Mouse (Mus musculus): Measurements from ENCODE around the gene Sumf1. TPM values are rescaled to one million over a fixed set of nuclear protein-coding genes. Genes with fewer than 3 reads are reported as not detected.

Sumf1 gene
- polyA plus RNA-seq, 1 experiment = 45.9 TPM

DNA sequence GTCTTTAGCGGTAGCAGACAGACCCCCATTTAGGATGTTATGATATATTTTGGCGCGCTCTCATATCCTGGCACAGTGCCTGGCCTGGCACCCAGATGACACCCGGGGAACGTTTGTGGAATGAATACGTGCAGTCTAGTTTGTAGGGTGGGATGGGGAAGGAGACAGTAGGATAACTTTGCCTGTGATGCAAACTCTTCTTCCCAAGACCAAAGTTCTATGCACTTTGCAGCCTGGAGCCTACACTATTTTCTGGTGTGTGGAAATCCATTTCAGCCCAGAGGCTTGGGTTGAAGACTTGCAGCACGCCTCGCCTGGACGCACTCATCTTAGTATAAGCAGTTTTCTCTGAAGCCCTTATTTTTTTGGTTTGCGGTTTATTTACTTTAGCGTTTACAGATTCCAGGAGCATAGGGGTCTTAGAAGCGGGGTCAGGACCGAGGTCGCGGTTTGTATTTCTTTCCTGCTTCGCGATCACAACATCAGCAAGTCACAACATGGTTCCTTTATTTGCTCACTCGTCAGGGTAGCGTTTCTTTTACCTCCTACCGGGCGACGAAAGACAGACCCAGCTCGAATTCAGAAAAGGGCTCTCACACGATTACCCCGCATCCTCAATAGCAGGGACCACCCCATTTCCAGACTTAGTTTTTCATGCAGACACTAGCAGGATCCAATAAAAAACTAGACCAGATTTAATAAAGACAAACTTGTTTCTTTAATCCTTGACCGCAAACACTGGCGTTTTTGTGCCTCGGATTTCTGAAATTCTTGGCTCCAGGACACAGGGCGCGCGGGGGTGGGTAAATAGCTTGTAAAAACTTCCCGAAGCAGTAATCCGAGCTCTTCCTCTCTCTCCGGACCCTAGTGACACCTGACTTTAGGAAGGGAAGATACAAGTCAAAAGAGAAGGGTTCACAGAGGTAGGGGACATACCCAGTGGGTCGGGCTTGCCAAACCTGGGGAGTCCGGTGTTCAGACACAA is 26.8 kb upstream of the Sumf1 start:
- no peak; the same call in 1 of the 2 replicates for TF ChIP-seq POLR2A (IDR thresholded peaks at IDR 0.05; ENCODE audit: low read depth, low read length)
- TF ChIP-seq CTCF (IDR thresholded peaks at IDR 0.05; ENCODE audit: borderline replicate concordance, insufficient read depth, low read length) = no peak
- H3K27ac ChIP-seq (ENCODE audit: insufficient read depth, low read length) = peak overlapping the region; percentile 84
- H3K4me1 ChIP-seq (ENCODE audit: control insufficient read depth, insufficient read depth, low read length) = no peaks in the 10 kb centered on the region
- peak overlapping the region; percentile 72 for H3K4me3 ChIP-seq (ENCODE audit: insufficient read depth, low read length)

DNA sequence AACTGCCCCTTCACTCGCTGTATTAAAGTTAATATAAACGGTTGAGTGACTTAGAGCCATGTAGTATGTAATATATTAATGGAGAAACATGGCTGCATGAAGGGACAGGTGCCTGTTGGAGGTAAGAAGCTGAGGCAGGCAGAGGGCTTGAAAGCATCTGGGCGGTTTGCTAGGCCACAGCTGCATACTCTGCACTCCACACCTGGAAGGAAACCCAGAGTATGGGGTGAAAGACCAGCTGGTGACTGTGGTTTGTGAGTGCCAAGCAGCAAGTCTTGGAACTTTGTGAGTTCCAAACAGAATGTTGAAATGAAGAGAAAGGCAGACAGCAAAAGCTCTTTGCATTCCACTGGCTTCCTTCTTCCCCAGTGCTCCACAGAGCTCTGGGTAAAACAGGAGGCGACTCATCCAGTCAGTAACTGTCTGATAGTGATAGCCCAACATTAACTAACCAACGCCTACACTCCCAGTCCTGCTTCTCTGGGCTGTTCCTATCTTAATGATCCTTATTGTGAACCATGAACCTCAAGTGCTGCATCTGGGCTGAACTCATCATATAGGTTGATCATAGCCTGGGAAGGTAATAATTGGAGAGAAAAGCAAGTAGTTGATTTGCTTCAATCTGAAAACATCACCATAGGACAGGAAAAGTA is 21.7 kb upstream of the Sumf1 start:
- no peak overlapping the region for H3K4me3 ChIP-seq (ENCODE audit: insufficient read depth, low read length)
- H3K27ac ChIP-seq (ENCODE audit: insufficient read depth, low read length) = no peak overlapping the region
- H3K4me1 ChIP-seq (ENCODE audit: control insufficient read depth, insufficient read depth, low read length) = no peaks in the 10 kb centered on the region
- TF ChIP-seq POLR2A (IDR thresholded peaks at IDR 0.05; ENCODE audit: low read depth, low read length) = no peak
- TF ChIP-seq CTCF (IDR thresholded peaks at IDR 0.05; ENCODE audit: borderline replicate concordance, insufficient read depth, low read length) = no peak

DNA sequence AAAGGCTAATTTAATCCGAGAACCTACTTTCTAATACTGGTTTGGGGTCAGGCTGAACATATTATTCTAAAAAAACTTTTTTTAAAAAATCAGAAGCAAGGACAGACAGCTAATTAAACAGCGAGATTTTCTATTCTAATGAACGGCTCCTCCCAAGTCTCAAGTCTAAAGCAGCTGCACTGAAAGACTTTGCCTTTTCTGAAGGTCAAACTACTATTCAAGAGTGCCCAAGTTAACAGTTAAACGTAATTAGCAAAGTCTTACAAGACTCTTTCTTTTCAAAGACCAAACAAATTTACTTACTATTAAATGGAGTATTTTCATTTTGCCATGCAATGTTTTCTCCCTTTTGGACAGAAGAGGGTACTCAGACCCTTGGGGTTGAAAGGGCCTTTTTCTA is 20.8 kb upstream of the Sumf1 start:
- Histone ChIP-seq H3K4me1 (ENCODE audit: control insufficient read depth, insufficient read depth, low read length) (no peaks in the 10 kb centered on the region), H3K27ac (ENCODE audit: insufficient read depth, low read length) (no peak overlapping the region), H3K4me3 (ENCODE audit: insufficient read depth, low read length) (no peak overlapping the region)
- TF ChIP-seq POLR2A (IDR thresholded peaks at IDR 0.05; ENCODE audit: low read depth, low read length) (no peak), CTCF (IDR thresholded peaks at IDR 0.05; ENCODE audit: borderline replicate concordance, insufficient read depth, low read length) (no peak)

DNA sequence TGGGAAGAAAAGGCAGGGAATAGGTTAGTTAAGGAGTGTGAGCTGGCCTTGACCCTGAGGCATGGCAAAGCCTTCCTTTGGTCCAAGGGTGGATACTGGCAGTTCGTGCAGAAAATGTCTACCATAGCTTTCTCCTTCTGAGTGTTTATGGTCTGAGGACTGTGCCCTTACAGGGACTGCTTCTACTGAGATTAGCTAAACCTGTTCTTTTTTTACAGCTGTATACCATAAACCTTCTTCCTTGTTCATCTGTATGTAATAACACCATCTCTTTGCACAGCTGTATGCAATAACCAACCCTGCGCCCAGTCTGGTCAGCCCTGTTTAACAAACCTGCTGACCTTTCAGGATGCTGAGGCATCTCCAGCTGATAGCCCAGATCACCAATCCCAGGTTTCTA is 18.9 kb upstream of the Sumf1 start:
- Histone ChIP-seq H3K4me1 (ENCODE audit: control insufficient read depth, insufficient read depth, low read length) (no peaks in the 10 kb centered on the region), H3K27ac (ENCODE audit: insufficient read depth, low read length) (no peak overlapping the region), H3K4me3 (ENCODE audit: insufficient read depth, low read length) (no peak overlapping the region)
- TF ChIP-seq POLR2A (IDR thresholded peaks at IDR 0.05; ENCODE audit: low read depth, low read length) (no peak), CTCF (IDR thresholded peaks at IDR 0.05; ENCODE audit: borderline replicate concordance, insufficient read depth, low read length) (no peak)

DNA sequence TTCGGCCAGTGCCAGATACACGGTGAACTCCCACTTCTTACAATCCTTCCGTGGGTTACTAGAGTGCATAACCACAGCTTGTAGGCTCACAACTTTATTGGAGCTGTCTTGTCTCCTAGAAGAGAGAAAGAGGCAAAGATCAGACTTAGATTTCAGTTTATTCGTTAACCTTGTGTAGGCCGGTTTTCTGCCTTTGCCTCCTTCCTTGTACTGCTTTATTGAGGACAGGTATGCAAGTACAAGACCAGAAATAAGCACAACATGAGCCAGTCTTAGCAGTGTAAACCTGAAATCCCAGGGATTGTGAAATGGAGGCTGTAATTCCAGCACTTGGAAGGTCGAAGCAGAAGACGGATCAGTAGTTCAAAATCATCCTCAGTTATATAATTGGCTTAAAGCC is 12.9 kb upstream of the Sumf1 start:
- TF ChIP-seq POLR2A (IDR thresholded peaks at IDR 0.05; ENCODE audit: low read depth, low read length) (no peak), CTCF (IDR thresholded peaks at IDR 0.05; ENCODE audit: borderline replicate concordance, insufficient read depth, low read length) (no peak)
- Histone ChIP-seq H3K27ac (ENCODE audit: insufficient read depth, low read length) (no peak overlapping the region), H3K4me1 (ENCODE audit: control insufficient read depth, insufficient read depth, low read length) (no peaks in the 10 kb centered on the region), H3K4me3 (ENCODE audit: insufficient read depth, low read length) (no peak overlapping the region)

DNA sequence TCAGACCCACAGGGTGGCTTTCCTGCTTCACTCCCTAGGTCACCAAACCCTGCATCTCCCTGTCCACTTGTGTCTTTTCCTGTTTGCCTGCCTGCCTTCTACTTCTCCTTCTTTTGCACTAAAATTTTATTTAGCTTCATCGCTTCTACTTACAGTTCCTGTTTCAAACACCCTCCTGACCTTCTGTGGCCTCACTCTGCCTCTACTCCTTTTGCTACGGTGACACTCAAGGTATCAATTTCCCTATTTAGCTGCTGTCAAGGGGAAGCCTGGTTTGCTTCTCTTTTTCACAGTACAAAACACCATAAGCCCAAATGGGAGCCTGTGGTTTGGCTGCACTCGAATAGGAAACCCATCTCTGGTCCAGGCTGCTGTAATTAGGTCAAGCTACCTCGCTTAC is 11.7 kb upstream of the Sumf1 start:
- Histone ChIP-seq H3K4me1 (ENCODE audit: control insufficient read depth, insufficient read depth, low read length) (no peaks in the 10 kb centered on the region), H3K27ac (ENCODE audit: insufficient read depth, low read length) (no peak overlapping the region), H3K4me3 (ENCODE audit: insufficient read depth, low read length) (no peak overlapping the region)
- TF ChIP-seq CTCF (IDR thresholded peaks at IDR 0.05; ENCODE audit: borderline replicate concordance, insufficient read depth, low read length) (no peak), POLR2A (IDR thresholded peaks at IDR 0.05; ENCODE audit: low read depth, low read length) (no peak)

DNA sequence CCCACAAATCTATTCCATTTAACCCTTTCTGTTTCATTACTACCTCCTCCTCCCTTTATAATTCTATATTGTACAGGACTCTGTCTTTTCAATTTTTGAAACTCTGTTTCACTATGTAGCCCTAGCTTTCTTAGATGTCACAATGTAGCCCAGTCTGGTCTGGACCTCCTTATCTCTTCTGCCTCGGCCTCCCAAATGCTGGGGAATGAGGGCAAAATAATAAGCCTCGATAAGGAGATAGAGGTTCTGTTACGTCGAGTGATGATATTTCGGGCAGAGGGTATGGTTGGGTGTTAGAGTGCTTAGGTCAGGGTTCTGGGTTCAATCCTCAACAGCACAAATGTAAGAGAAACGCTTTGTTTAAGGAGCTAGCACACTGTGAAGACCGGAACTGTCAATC is 11.3 kb upstream of the Sumf1 start:
- no peaks in the 10 kb centered on the region for H3K4me1 ChIP-seq (ENCODE audit: control insufficient read depth, insufficient read depth, low read length)
- H3K4me3 ChIP-seq (ENCODE audit: insufficient read depth, low read length) = no peak overlapping the region
- TF ChIP-seq POLR2A (IDR thresholded peaks at IDR 0.05; ENCODE audit: low read depth, low read length) = no peak
- TF ChIP-seq CTCF (IDR thresholded peaks at IDR 0.05; ENCODE audit: borderline replicate concordance, insufficient read depth, low read length) = no peak
- H3K27ac ChIP-seq (ENCODE audit: insufficient read depth, low read length) = no peak overlapping the region

DNA sequence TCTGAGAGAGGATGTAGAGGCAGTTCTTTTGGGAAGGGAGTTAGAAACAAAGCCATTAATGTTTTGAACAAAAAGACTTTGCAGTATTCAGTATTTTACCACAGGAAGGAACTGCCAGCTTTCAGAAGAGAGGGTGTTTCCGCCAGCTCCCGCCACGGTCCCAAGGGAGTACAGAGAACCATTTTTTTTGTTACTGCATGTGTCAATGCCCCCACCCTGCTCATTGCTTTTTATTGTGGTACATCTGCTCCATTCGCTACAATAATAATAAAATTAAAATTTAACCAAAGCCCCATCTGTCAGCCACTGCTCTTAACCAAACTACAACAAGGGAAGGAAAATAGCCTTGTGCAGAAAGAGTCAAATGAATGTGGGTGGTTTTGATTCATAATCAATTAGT is 7.2 kb upstream of the Sumf1 start:
- H3K4me3 ChIP-seq (ENCODE audit: insufficient read depth, low read length) = no peak overlapping the region
- H3K4me1 ChIP-seq (ENCODE audit: control insufficient read depth, insufficient read depth, low read length) = no peaks in the 10 kb centered on the region
- H3K27ac ChIP-seq (ENCODE audit: insufficient read depth, low read length) = no peak overlapping the region
- TF ChIP-seq POLR2A (IDR thresholded peaks at IDR 0.05; ENCODE audit: low read depth, low read length) (no peak), CTCF (IDR thresholded peaks at IDR 0.05; ENCODE audit: borderline replicate concordance, insufficient read depth, low read length) (no peak)

DNA sequence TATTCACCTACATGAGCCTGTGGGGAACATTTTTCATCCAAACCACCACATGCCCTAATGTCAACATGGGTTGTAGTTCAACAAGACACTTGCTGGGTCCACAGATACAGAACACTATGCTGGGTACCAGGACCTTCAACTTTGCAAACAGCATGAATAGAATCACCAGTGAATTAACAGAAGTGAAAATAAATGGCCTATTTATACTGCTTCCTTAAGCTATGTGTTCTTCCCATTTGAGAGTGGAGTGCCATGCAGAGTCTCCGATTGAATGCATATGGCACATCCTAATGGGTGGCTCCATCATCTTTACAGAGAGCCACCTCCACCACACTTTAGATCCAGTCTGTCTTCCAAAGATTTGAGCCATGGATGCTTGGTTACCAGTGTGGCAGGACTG is 5.3 kb upstream of the Sumf1 start:
- TF ChIP-seq POLR2A (IDR thresholded peaks at IDR 0.05; ENCODE audit: low read depth, low read length) (no peak), CTCF (IDR thresholded peaks at IDR 0.05; ENCODE audit: borderline replicate concordance, insufficient read depth, low read length) (no peak)
- Histone ChIP-seq H3K4me3 (ENCODE audit: insufficient read depth, low read length) (no peak overlapping the region), H3K27ac (ENCODE audit: insufficient read depth, low read length) (no peak overlapping the region), H3K4me1 (ENCODE audit: control insufficient read depth, insufficient read depth, low read length) (no peaks in the 10 kb centered on the region)

DNA sequence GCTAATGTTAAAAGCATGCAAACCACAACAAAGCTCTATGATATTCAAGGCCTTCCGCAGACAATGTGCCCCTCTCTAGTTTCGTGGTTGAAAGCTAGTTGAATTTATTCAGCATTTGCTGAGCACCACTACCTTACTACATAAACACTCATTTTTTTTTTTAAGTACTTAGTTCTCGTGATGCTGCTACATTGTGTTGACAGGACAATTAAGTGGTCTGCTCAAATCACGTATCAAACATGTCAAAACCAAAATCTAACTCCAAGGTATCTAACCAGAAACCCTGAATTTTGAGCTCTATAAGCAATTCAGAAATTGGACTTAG is 265 bp upstream of the Sumf1 start:
- TF ChIP-seq CTCF (IDR thresholded peaks at IDR 0.05; ENCODE audit: borderline replicate concordance, insufficient read depth, low read length) (no peak), POLR2A (IDR thresholded peaks at IDR 0.05; ENCODE audit: low read depth, low read length) (no peak)
- Histone ChIP-seq H3K4me1 (ENCODE audit: control insufficient read depth, insufficient read depth, low read length) (no peaks in the 10 kb centered on the region; the same call in 1 of the 2 replicates), H3K27ac (ENCODE audit: insufficient read depth, low read length) (no peak overlapping the region), H3K4me3 (ENCODE audit: insufficient read depth, low read length) (peak overlapping the region; percentile 84)

Data from embryonic fibroblast, embryonic 13.5 days (primary cell).